Mouse (Mus musculus) neural tube, embryonic 12.5 days (tissue): ENCODE data around the gene Zfp978. TPM values are rescaled to one million over a fixed set of nuclear protein-coding genes. Genes with fewer than 3 reads are reported as not detected.
"Not testable (repeated sequence)": the region's sequence is repeated elsewhere in the genome, so short reads cannot be mapped to it uniquely, and the experiment has no call there.

Experiments
- ATAC-seq: fragments of 200-750 bp; cut with Nextera tagmentation; 2 replicates; pipeline ENCODE4 v1.8.0; 2017; ENCODE audit warnings: low read depth, mild to moderate bottlenecking, moderate TSS enrichment, moderate library complexity; ENCODE audit not compliant: low FRiP score
- H3K27ac ChIP-seq: fragments of 300-500 bp; sonication (generic); 2 replicates; pipeline ENCODE4 v1.5.1; 2016
- H3K27me3 ChIP-seq: fragments of 300-500 bp; sonication (generic); replicated peaks from 2 replicates; pipeline ENCODE4 v1.6.1; 2016; ENCODE audit warnings: mild to moderate bottlenecking
- H3K36me3 ChIP-seq: fragments of 300-500 bp; sonication (generic); 2 replicates; pipeline ENCODE4 v1.6.1; 2016; ENCODE audit warnings: mild to moderate bottlenecking
- H3K4me1 ChIP-seq: fragments of 300-500 bp; sonication (generic); 2 replicates; pipeline ENCODE4 v1.6.1; 2016
- H3K4me2 ChIP-seq: fragments of 300-500 bp; sonication (generic); replicated peaks from 2 replicates; pipeline ENCODE4 v1.6.1; 2016; ENCODE audit warnings: mild to moderate bottlenecking
- H3K4me3 ChIP-seq: fragments of 300-500 bp; sonication (generic); 2 replicates; pipeline ENCODE4 v1.5.1; 2016
- H3K9ac ChIP-seq: fragments of 300-500 bp; sonication (generic); 2 replicates; pipeline ENCODE4 v1.6.1; 2016; ENCODE audit warnings: mild to moderate bottlenecking
- H3K9me3 ChIP-seq: fragments of 300-500 bp; sonication (generic); 2 replicates; pipeline ENCODE4 v1.6.1; 2016; ENCODE audit warnings: mild to moderate bottlenecking
- WGBS: fragments of 180-500 bp; shearing (Covaris S2); methylation state at CpG from one replicate; pipeline ENCODE4 v1.1.7; 2016; 5-methylcytosine and 5-hydroxymethylcytosine counted together
- polyA plus RNA-seq: library from polyadenylated mRNA; unstranded; fragments of >200 nt; fragmentation: Nextera tagmentation; extraction: Ambion mirVana; gene quantifications from 2 replicates; pipeline ENCODE4 v1.2.1, GENCODE M21; 2016

The Zfp978 gene
- polyA plus RNA-seq, 1 experiment from 2014 or later: not detected

- H3K27ac ChIP-seq, H3K4me3 ChIP-seq, H3K9ac ChIP-seq, H3K27me3 ChIP-seq, H3K4me1 ChIP-seq, H3K4me2 ChIP-seq, H3K36me3 ChIP-seq: not testable (repeated sequence)
- WGBS: 78% methylated on average over 6 of the region's 6 CpGs
- H3K9me3 ChIP-seq: peaks cover 52% of the 10 kb centered on the region
- ATAC-seq: 0 out of 2 replicates have a peak, but pooled peaks have one; percentile 3
Measured at GRCm38 (mm10) chr4:147403931-147404913, 43.1 kb downstream of the Zfp978 start.

GRCm38 (mm10) chr4:147406735-147407462, 45.8 kb downstream of the Zfp978 start:
- ATAC-seq: peak; percentile 92
- 2% methylated on average over 44 of the region's 75 CpGs for WGBS
- Histone ChIP-seq H3K27ac (no peak overlapping the region), H3K9me3 (peaks cover 51% of the 10 kb centered on the region), H3K4me3 (peak overlapping the region; percentile 46), H3K27me3 (no peaks in the 10 kb centered on the region), H3K4me1 (no peaks in the 10 kb centered on the region), H3K9ac (peak overlapping the region; percentile 58), H3K36me3 (peaks cover 6% of the 10 kb centered on the region), H3K4me2 (peak overlapping the region; percentile 64)

GRCm38 (mm10) chr4:147407463-147407822, 46.3 kb downstream of the Zfp978 start:
- no peaks in the 10 kb centered on the region for H3K4me1 ChIP-seq
- peak overlapping the region; percentile 46 for H3K4me3 ChIP-seq
- peaks cover 6% of the 10 kb centered on the region for H3K36me3 ChIP-seq
- peaks cover 45% of the 10 kb centered on the region for H3K9me3 ChIP-seq
- H3K27ac ChIP-seq: no peak overlapping the region
- peak overlapping the region; percentile 64 for H3K4me2 ChIP-seq
- no peaks in the 10 kb centered on the region for H3K27me3 ChIP-seq
- 4% methylated on average over 11 of the region's 13 CpGs for WGBS
- no peak for ATAC-seq
- peak overlapping the region; percentile 58 for H3K9ac ChIP-seq

- not testable (repeated sequence) for H3K9ac ChIP-seq, H3K4me1 ChIP-seq, H3K36me3 ChIP-seq, H3K4me3 ChIP-seq, ATAC-seq, H3K27me3 ChIP-seq, H3K27ac ChIP-seq, H3K4me2 ChIP-seq
- 74% methylated on average over 1 of the region's 1 CpGs for WGBS
- H3K9me3 ChIP-seq: peaks cover 37% of the 10 kb centered on the region
Measured at GRCm38 (mm10) chr4:147416365-147416764, 55.3 kb downstream of the Zfp978 start.

GRCm38 (mm10) chr4:147417157-147417778, 56.2 kb downstream of the Zfp978 start:
- ATAC-seq: 0 out of 2 replicates have a peak, but pooled peaks have one; percentile 18
- Histone ChIP-seq H3K4me2 (no peak overlapping the region), H3K27me3 (no peaks in the 10 kb centered on the region), H3K4me3 (no peak overlapping the region), H3K9ac (no peak overlapping the region), H3K36me3 (no peaks in the 10 kb centered on the region), H3K27ac (no peak overlapping the region), H3K4me1 (no peaks in the 10 kb centered on the region), H3K9me3 (peaks cover 36% of the 10 kb centered on the region)
- 57% methylated on average over 8 of the region's 8 CpGs for WGBS

- 65% methylated on average over 10 of the region's 10 CpGs for WGBS
- H3K4me1 ChIP-seq: no peaks in the 10 kb centered on the region
- no peaks in the 10 kb centered on the region for H3K36me3 ChIP-seq
- peaks cover 36% of the 10 kb centered on the region for H3K9me3 ChIP-seq
- no peak for ATAC-seq
- H3K4me2 ChIP-seq: no peak overlapping the region
- H3K27me3 ChIP-seq: no peaks in the 10 kb centered on the region
- H3K4me3 ChIP-seq: no peak overlapping the region
- H3K9ac ChIP-seq: no peak overlapping the region
- no peak overlapping the region for H3K27ac ChIP-seq
Measured at GRCm38 (mm10) chr4:147417921-147418320, 56.8 kb downstream of the Zfp978 start.

GRCm38 (mm10) chr4:147418333-147418732, 57.2 kb downstream of the Zfp978 start:
- H3K4me3 ChIP-seq, H3K27me3 ChIP-seq, H3K4me2 ChIP-seq, H3K4me1 ChIP-seq, H3K36me3 ChIP-seq, ATAC-seq, H3K27ac ChIP-seq, H3K9ac ChIP-seq: not testable (repeated sequence)
- H3K9me3 ChIP-seq: peaks cover 40% of the 10 kb centered on the region
- 56% methylated on average over 7 of the region's 7 CpGs for WGBS

GRCm38 (mm10) chr4:147419190-147419589, 58.1 kb downstream of the Zfp978 start:
- not testable (repeated sequence) for H3K27me3 ChIP-seq, H3K4me3 ChIP-seq, H3K4me2 ChIP-seq, H3K27ac ChIP-seq, H3K9ac ChIP-seq, ATAC-seq, H3K4me1 ChIP-seq, H3K36me3 ChIP-seq
- 82% methylated on average over 8 of the region's 8 CpGs for WGBS
- H3K9me3 ChIP-seq: peaks cover 46% of the 10 kb centered on the region

- not testable (repeated sequence) for H3K36me3 ChIP-seq, H3K27ac ChIP-seq, H3K4me1 ChIP-seq, H3K4me3 ChIP-seq, H3K4me2 ChIP-seq, H3K9ac ChIP-seq, H3K27me3 ChIP-seq
- 83% methylated on average over 5 of the region's 5 CpGs for WGBS
- peaks cover 53% of the 10 kb centered on the region for H3K9me3 ChIP-seq
- ATAC-seq: peak; percentile 15; the same call in 1 of the 2 replicates
Measured at GRCm38 (mm10) chr4:147419756-147420590, 58.9 kb downstream of the Zfp978 start.

GRCm38 (mm10) chr4:147420794-147421193, 59.7 kb downstream of the Zfp978 start:
- WGBS: 58% methylated on average over 3 of the region's 3 CpGs
- Histone ChIP-seq H3K9me3 (peaks cover 56% of the 10 kb centered on the region), H3K36me3 (no peaks in the 10 kb centered on the region)

GRCm38 (mm10) chr4:147421316-147421715, 60.2 kb downstream of the Zfp978 start:
- H3K27me3 ChIP-seq, H3K27ac ChIP-seq, H3K4me3 ChIP-seq, H3K4me1 ChIP-seq, H3K36me3 ChIP-seq, H3K9ac ChIP-seq, ATAC-seq, H3K4me2 ChIP-seq: not testable (repeated sequence)
- WGBS: 19% methylated on average over 1 of the region's 1 CpGs
- peaks cover 52% of the 10 kb centered on the region for H3K9me3 ChIP-seq

More at GRCm38 (mm10) chr4:147420794-147421193, 59.7 kb downstream of the Zfp978 start:
- ATAC-seq: no peak
- H3K27ac ChIP-seq: no peak overlapping the region
- no peak overlapping the region for H3K4me3 ChIP-seq
- no peak overlapping the region for H3K4me2 ChIP-seq
- H3K4me1 ChIP-seq: no peaks in the 10 kb centered on the region
- H3K27me3 ChIP-seq: no peaks in the 10 kb centered on the region
- H3K9ac ChIP-seq: no peak overlapping the region
